Mouse (Mus musculus) kidney, postnatal 14 days (tissue): ENCODE measurements around the gene Defb29.

Experiments
- DNase-seq: peaks from one replicate; pipeline ENCODE4 v3.0.0; 2022; ENCODE audit warnings: mixed read lengths

Defb29 gene

DNA sequence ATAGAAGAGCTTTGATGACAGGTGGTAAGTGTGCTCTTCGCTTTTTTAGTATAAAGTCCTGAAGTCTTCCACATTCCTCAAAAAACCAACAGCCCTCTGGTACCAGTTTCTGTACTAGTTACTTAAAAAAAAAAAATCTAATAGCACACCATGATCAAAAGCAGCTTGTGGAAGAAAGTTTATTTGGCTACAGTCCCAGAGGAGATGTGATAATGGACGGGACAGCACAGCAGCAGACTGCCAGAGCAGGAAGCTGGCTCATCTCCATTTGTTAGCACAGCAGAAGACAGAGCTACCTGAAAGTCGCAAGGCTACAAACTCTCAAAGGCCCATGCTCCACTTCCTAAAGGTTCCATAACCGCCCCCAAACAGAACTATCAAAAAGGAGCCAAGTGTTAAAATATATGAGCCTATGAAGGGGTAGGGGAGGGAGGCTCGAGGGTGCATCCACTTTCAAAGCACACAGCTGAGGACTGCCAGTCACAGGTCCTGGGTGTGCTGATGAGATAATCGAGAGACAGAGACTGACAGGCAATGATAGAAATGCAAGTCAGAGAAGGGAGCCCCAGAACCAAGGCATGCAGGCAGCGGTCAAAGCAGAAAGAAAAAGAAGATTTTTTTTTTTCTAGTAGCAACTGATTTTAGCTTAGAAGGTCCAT lies 39.6 kb downstream of the Defb29 start:
- DNase-seq, result no peak

DNA sequence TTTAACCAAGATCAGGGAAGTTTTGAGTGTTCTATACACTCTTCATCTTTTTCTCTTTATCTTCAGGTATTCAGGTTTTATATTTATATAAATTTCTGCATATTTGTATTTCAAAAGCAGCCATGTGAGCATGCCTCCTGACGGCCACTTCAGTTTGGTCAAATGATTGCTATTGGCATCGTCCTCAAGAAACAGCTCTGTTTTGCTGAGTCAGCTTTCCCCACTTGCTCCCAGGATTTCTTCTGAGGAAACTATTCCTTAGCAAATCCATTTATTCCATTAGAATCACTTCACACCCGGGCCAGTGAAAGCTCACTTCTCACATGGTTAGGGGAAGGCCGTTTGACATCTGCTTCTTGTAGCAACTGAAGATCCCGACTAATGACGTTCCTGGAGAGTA lies 41.9 kb downstream of the Defb29 start:
- DNase-seq, result no peak

DNA sequence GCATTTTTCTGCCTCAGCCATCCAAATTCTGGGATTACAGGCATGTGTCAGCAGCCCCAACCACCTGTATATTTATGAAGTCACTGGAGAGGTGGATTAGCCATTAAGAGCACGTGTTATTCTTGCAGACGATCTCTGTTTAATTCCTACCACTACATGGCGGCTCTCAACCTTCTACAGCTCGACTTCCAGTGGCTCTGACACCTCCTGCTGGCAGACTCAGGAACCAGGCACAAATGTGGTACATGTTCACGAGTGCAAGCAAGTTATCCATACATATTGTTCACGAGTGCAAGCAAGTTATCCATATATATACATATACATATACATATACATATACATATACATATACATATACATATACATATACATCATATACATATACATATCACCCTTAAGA lies 46.7 kb downstream of the Defb29 start:
- no peak for DNase-seq

DNA sequence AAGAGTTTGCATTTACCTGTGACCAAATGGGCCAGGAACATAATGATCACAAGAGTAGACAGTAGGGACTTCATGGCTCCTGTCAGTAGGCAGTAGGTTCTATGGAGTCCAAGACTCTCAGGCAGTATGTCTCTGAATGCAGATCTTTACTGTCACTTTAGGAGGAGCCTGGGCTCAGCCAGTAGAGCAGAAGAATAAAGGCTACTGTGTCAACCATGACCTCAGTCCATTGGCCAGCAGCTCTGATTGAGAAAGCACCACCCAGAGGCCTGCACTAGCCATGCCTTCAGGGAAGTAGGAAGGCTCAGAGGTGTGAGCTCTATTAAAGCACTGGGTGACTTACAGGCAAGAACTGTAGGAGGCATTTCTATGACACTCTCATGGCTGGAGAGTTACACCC lies 49.9 kb downstream of the Defb29 start, which contains the start of gene Defb22:
Gene Defb22, minus strand, starts transcription at position 101 of the 400 bp plus-strand sequence.
- no peak for DNase-seq
